Mouse (Mus musculus) heart, adult 2 months (tissue): ENCODE results near the gene Exosc7.

Experiments
- CTCF ChIP-seq: fragments of 200-600 bp; IDR thresholded peaks from 2 replicates; pipeline ENCODE4 v1.8.1; 2022; ENCODE audit warnings: antibody characterized with exemption, mild to moderate bottlenecking, moderate library complexity
- EP300 ChIP-seq: fragments of 200-500 bp; IDR thresholded peaks from 2 replicates; pipeline ENCODE4 v1.6.1; 2011; ENCODE audit warnings: low read depth, low read length, control low read depth; ENCODE audit not compliant: insufficient read depth
- POLR2A ChIP-seq: fragments of 200-500 bp; IDR thresholded peaks from 2 replicates; pipeline ENCODE4 v1.6.1; 2011; ENCODE audit warnings: mild to moderate bottlenecking, low read depth, low read length, control low read depth; ENCODE audit not compliant: insufficient read depth

- no peak for TF ChIP-seq POLR2A
- TF ChIP-seq CTCF, result no peak
- TF ChIP-seq EP300, result no peak
These were observed 33.9 kb upstream of the Exosc7 start for GRCm38 (mm10) chr9:123079149-123079548.
